Mouse (Mus musculus) limb, embryonic 10.5 days (tissue): Measurements from ENCODE around the gene Mrnip. TPM values are rescaled to one million over a fixed set of nuclear protein-coding genes. Genes with fewer than 3 reads are reported as not detected.

Experiments used
- DNase-seq: peaks from one replicate; pipeline ENCODE4 v3.0.0-alpha.2; 2017; ENCODE audit warnings: low spot score
- H3K27ac ChIP-seq: fragments of 300-500 bp; sonication (generic); 2 replicates; pipeline ENCODE4 v1.5.1; 2016; ENCODE audit warnings: mild to moderate bottlenecking
- H3K27me3 ChIP-seq: fragments of 300-500 bp; sonication (generic); 2 replicates; pipeline ENCODE4 v1.6.1; 2016; ENCODE audit warnings: low read depth, mild to moderate bottlenecking; ENCODE audit not compliant: poor library complexity, severe bottlenecking
- H3K36me3 ChIP-seq: fragments of 300-500 bp; sonication (generic); 2 replicates; pipeline ENCODE4 v1.6.1; 2016; ENCODE audit warnings: mild to moderate bottlenecking, moderate library complexity
- H3K4me1 ChIP-seq: fragments of 300-500 bp; sonication (generic); 2 replicates; pipeline ENCODE4 v1.6.1; 2016
- H3K4me3 ChIP-seq: fragments of 300-500 bp; sonication (generic); 2 replicates; pipeline ENCODE4 v1.5.1; 2016; ENCODE audit warnings: mild to moderate bottlenecking, moderate library complexity
- H3K9me3 ChIP-seq: fragments of 300-500 bp; sonication (generic); replicated peaks from 2 replicates; pipeline ENCODE4 v1.6.1; 2016; ENCODE audit warnings: mild to moderate bottlenecking
- WGBS: fragments of 180-500 bp; shearing (Covaris S2); methylation state at CpG from one replicate; pipeline ENCODE4 v1.1.7; 2016; 5-methylcytosine and 5-hydroxymethylcytosine counted together
- microRNA-seq: library from miRNA; unstranded; fragments of <30 nt; microRNA quantifications from one replicate; pipeline ENCODE4, GENCODE M21; 2017
- polyA plus RNA-seq: library from polyadenylated mRNA; unstranded; fragments of >200 nt; fragmentation: Nextera tagmentation; extraction: Ambion mirVana; gene quantifications from 2 replicates; pipeline ENCODE4 v1.2.1, GENCODE M21; 2016

Mrnip gene
- polyA plus RNA-seq, 1 experiment from 2014 or later = 34.1 TPM

GRCm38 (mm10) chr11:50236937-50237835, 62.9 kb downstream of the Mrnip start:
- Histone ChIP-seq H3K9me3 (no peaks in the 10 kb centered on the region), H3K36me3 (peaks cover 31% of the 10 kb centered on the region), H3K27ac (peak overlapping the region; percentile 65), H3K27me3 (peaks cover 39% of the 10 kb centered on the region), H3K4me1 (peaks cover 20% of the 10 kb centered on the region), H3K4me3 (peak overlapping the region; percentile 70)
- WGBS = 2% methylated on average over 65 of the region's 66 CpGs
- DNase-seq = no peak

- Histone ChIP-seq H3K9me3 (no peaks in the 10 kb centered on the region), H3K27ac (0 out of 2 replicates have a peak within 1 kb of the TSS, but pooled peaks have one; percentile 65), H3K36me3 (peaks cover 20% of the 10 kb centered on the region), H3K4me3 (peak within 1 kb of the TSS; percentile 70), H3K4me1 (peaks cover 20% of the 10 kb centered on the region), H3K27me3 (peaks cover 39% of the 10 kb centered on the region)
- no peak for DNase-seq
- 48% methylated on average over 10 of the region's 10 CpGs for WGBS
These were observed 64.1 kb downstream of the Mrnip start, which contains the start of gene Ltc4s for GRCm38 (mm10) chr11:50238324-50238723. Gene Ltc4s (minus strand): TSS chr11:50238616.

GRCm38 (mm10) chr11:50238821-50239791, 64.9 kb downstream of the Mrnip start:
- H3K4me3 ChIP-seq = no peak overlapping the region
- DNase-seq = no peak
- H3K36me3 ChIP-seq = peaks cover 12% of the 10 kb centered on the region
- no peak overlapping the region for H3K27ac ChIP-seq
- no peaks in the 10 kb centered on the region for H3K9me3 ChIP-seq
- WGBS = 93% methylated on average over 9 of the region's 9 CpGs
- peaks cover 39% of the 10 kb centered on the region for H3K27me3 ChIP-seq
- peaks cover 20% of the 10 kb centered on the region for H3K4me1 ChIP-seq

DNA sequence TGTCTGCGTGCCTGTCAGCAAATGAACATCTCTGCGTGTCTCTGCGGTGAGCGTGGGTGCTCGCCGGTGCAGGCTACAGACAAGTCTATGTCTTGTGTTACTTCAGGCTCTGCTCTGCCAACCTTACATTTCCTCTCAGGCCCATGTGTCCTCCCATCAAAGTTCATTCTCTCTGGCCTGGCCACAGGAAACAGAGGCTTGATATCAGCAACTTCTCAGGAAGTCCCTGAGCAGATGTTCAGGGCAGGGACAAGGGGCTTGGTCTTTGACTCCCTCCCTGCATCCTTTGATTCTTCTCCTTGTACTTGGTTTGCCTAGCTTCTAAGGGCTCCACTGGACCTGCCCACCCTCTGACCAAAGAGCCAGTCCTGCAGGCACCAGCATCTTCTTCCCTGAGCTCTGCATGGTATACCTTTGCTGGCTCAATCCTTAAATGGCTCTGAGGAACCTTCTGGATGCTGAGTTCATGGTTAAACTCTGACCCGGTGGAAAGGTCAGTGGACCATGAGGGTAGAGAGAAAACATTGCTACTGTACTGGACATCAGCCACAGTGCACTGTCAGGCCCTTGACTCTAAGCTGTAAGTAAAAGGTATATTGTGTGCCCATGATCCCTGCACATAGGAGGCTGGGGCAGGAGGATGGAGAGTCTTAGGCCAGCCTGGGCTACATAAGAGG, 66.1 kb downstream of the Mrnip start:
- Histone ChIP-seq H3K4me1 (peaks cover 20% of the 10 kb centered on the region), H3K4me3 (no peak overlapping the region), H3K27ac (no peak overlapping the region), H3K9me3 (no peaks in the 10 kb centered on the region), H3K27me3 (peaks cover 39% of the 10 kb centered on the region), H3K36me3 (no peaks in the 10 kb centered on the region)
- no peak for DNase-seq
- 91% methylated on average over 7 of the region's 7 CpGs for WGBS

DNA sequence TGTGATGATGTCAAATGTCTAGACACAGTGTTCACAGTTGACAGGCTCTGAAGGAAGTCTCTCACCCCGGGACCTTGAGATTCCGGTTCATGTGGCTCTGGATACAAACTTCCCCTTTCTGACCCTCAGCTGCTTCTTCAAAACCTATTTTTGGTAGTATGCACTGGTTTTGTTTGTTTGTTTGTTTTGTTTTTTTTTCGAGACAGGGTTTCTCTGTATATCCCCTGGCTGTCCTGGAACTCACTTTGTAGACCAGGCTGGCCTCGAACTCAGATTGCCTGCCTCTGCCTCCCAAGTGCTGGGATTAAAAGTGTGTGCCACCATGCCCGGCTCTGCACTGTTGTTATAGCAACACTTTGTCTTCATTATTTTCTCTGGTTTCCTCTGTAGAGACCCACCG, 69.7 kb downstream of the Mrnip start:
- no peak for DNase-seq
- no peaks in the 10 kb centered on the region for H3K4me1 ChIP-seq
- H3K4me3 ChIP-seq = no peak overlapping the region
- WGBS = 81% methylated on average over 6 of the region's 6 CpGs
- no peak overlapping the region for H3K27ac ChIP-seq
- no peaks in the 10 kb centered on the region for H3K36me3 ChIP-seq
- no peaks in the 10 kb centered on the region for H3K9me3 ChIP-seq
- peaks cover 8% of the 10 kb centered on the region for H3K27me3 ChIP-seq

DNA sequence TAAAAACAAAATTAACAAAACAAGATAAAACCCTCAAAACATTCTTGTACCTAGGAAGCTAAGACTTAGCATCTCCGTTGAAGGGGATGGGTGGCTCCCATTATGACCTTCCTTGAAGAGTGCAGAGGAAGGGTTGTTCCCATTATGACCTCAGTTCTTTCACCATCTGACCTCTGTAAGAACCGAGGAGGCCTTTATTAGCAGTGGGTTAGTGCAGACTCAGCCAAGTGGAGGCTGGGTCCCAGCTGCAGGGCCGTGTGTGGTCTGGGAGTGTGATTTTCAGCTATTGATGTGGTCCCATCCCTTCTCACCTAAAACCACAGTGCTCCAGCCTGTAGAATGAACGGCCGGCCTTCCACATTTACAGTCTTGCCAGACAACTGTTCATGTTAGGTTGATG, 71.0 kb downstream of the Mrnip start:
- WGBS = 80% methylated on average over 5 of the region's 5 CpGs
- Histone ChIP-seq H3K4me1 (no peaks in the 10 kb centered on the region), H3K27me3 (no peaks in the 10 kb centered on the region), H3K27ac (no peak overlapping the region), H3K36me3 (no peaks in the 10 kb centered on the region), H3K4me3 (no peak overlapping the region), H3K9me3 (no peaks in the 10 kb centered on the region)
- no peak for DNase-seq

- 85% methylated on average over 7 of the region's 7 CpGs for WGBS
- H3K27ac ChIP-seq = no peak overlapping the region
- no peak for DNase-seq
- H3K4me3 ChIP-seq = no peak overlapping the region
- H3K9me3 ChIP-seq = no peaks in the 10 kb centered on the region
- no peaks in the 10 kb centered on the region for H3K27me3 ChIP-seq
- H3K36me3 ChIP-seq = no peaks in the 10 kb centered on the region
- H3K4me1 ChIP-seq = peaks cover 16% of the 10 kb centered on the region
These were observed 74.4 kb downstream of the Mrnip start for GRCm38 (mm10) chr11:50248473-50249171.

Small RNAs within 50 kb of the gene (microRNA-seq; reads per million reads assigned to microRNA genes)
- gene Mir6919 = not detected

Other genes starting within 250 kb of the Mrnip start
- 55.8 and 62.5 TPM in 2 replicates for gene Rnf130, start 149.1 kb upstream of the Mrnip start, polyA plus RNA-seq
- 31.6 and 42.2 TPM in 2 replicates for gene Tbc1d9b, start 43.0 kb upstream of the Mrnip start, polyA plus RNA-seq
- 111 and 137 TPM in 2 replicates for gene Sqstm1, start 36.4 kb downstream of the Mrnip start, polyA plus RNA-seq
- gene Mgat4b, start 36.4 kb downstream of the Mrnip start, polyA plus RNA-seq = 27.7 and 28.6 TPM in 2 replicates
- gene Ltc4s, start 64.2 kb downstream of the Mrnip start, polyA plus RNA-seq = 0.55 and 0.90 TPM in 2 replicates
- gene Maml1, start 117.9 kb downstream of the Mrnip start, polyA plus RNA-seq = 7.3 and 7.7 TPM in 2 replicates
- gene Canx, start 151.2 kb downstream of the Mrnip start, polyA plus RNA-seq = 311 and 334 TPM in 2 replicates
- 0.43 TPM in 1 of 2 replicates, not detected in the other for gene Cby3, start 180.0 kb downstream of the Mrnip start, polyA plus RNA-seq
- gene Hnrnph1, start 202.5 kb downstream of the Mrnip start, polyA plus RNA-seq = 586 and 668 TPM in 2 replicates